Mouse (Mus musculus): Measurements from ENCODE around the gene Rnps1. TPM values are rescaled to one million over a fixed set of nuclear protein-coding genes. Genes with fewer than 3 reads are reported as not detected.
"Not testable (repeated sequence)": the region's sequence is repeated elsewhere in the genome, so short reads cannot be mapped to it uniquely, and the experiment has no call there.

Rnps1 gene
- polyA plus RNA-seq, 1 experiment: 395 TPM

DNA sequence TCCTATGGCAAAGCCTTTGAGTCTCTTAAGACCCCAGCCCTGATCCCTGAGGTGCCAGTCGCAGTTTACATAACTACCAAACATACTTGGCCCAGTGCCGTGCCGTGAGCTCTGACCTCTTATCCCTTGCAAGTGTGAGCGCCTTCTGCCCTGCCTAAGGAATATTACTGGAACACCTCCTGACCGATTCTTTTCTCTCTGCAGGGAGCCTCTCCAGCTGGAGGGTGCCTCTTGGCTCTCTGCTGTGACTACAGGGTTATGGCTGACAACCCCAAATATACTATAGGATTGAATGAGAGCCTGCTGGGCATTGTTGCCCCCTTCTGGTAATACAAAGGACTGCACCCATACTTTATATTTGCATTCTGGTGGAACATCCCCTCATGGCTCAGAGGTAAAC lies 22.7 kb downstream of the Rnps1 start:
- peak; percentile 53 for DNase-seq (ENCODE audit: low read depth)
- TF ChIP-seq CTCF (IDR thresholded peaks at IDR 0.05; ENCODE audit: borderline replicate concordance, extremely low read depth, insufficient read depth, insufficient read length) (peak; percentile 67), POLR2A (IDR thresholded peaks at IDR 0.05; ENCODE audit: borderline replicate concordance, extremely low read depth, insufficient read depth, insufficient read length, poor library complexity, severe bottlenecking) (no peak)

DNA sequence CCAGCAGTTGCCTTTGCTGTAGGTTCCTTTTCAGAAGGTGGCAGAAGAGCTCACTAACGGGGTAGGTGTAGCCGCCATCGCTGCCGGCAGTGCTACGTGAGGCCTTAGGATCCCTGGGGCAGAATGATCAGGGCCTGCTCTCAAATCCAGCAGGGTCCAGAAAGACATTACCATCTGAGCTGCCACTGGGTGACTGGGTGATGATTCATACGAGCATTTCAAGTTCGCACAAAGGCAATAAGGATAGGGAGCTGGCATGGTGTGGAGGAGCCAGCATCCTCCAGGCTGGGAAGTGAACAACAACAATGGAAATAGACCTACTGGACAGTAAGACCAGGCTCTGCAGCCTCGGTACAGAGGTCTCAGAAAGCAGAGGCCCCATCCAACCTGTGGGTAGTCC lies 26.0 kb downstream of the Rnps1 start:
- TF ChIP-seq CTCF (IDR thresholded peaks at IDR 0.05; ENCODE audit: borderline replicate concordance, extremely low read depth, insufficient read depth, insufficient read length): no peak
- no peak for TF ChIP-seq POLR2A (IDR thresholded peaks at IDR 0.05; ENCODE audit: borderline replicate concordance, extremely low read depth, insufficient read depth, insufficient read length, poor library complexity, severe bottlenecking)

DNA sequence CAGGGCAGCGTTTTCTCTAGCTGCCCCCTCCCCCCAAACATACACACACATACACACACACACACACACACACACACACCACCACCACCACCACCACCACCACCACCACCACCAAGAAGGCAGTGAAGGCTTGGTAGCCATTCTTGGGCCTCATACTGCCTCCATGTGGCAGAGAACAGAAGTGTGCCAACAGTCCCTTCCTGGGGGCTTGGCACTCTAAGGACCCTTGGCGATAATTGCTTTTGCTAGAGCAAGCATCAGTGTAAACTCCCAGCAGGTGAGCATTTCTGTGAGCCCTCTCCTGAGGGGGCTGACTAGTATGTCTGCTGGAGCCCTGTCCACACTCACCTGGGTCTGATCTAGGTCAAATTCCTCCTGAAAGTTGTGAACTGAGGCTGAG lies 26.8 kb downstream of the Rnps1 start:
- no peak for DNase-seq (ENCODE audit: low read depth)
- TF ChIP-seq CTCF (IDR thresholded peaks at IDR 0.05; ENCODE audit: borderline replicate concordance, extremely low read depth, insufficient read depth, insufficient read length): peak; percentile 50; the same call in 1 of the 2 replicates
- TF ChIP-seq POLR2A (IDR thresholded peaks at IDR 0.05; ENCODE audit: borderline replicate concordance, extremely low read depth, insufficient read depth, insufficient read length, poor library complexity, severe bottlenecking): no peak

More for the DNA sequence above, 26.0 kb downstream of the Rnps1 start:
- DNase-seq (ENCODE audit: low read depth): no peak

DNA sequence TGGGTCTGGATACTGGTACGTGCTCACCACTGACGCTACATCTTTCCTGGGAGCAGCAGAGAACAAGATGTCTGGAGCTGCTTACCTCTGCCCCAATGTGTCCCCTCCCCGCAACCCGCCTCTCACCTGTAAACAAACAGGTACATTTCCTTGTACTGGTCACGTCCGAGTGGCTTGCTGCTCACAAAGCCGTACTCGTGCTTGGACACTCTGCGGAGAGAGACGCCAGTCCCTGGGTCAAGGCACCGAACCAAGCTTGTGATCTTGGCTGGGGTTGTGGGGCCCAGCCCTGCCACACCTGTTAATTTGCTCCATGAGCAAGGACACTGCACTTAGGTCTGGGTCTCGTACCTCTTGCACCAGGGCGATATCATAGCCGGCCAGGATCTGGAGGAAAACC lies 27.7 kb downstream of the Rnps1 start:
- no peak for DNase-seq (ENCODE audit: low read depth)
- TF ChIP-seq CTCF (IDR thresholded peaks at IDR 0.05; ENCODE audit: borderline replicate concordance, extremely low read depth, insufficient read depth, insufficient read length) (no peak), POLR2A (IDR thresholded peaks at IDR 0.05; ENCODE audit: borderline replicate concordance, extremely low read depth, insufficient read depth, insufficient read length, poor library complexity, severe bottlenecking) (no peak)

DNA sequence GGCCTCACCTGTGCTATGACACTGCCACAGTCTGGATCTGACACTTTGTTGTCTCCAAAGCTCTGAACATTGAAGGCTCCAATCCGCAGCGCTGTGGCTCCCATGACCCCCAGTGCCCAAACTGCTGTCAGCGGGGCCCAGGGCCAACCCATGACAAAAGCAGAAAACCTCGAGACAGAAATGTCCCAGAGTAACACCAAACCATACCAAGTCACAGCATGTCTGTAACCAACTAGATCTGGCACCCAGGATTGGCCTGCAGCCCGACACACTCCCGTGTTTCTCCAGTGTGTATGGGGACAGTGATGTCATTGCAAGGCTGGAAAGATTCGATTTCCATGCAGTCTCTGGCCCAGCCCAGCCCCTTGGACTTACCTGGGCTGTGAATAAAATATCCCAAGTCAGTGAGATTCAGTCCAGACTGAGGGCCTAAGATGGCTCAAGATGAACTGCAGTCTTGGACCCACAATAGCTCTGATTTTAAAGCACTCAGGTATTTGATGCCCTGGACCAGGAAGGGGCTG lies 28.3 kb downstream of the Rnps1 start, which contains the start of gene Dnase1l2:
Dnase1l2 (minus strand) TSS at position 474 of the 524 bp plus-strand sequence.
- no peak for DNase-seq (ENCODE audit: low read depth)

DNA sequence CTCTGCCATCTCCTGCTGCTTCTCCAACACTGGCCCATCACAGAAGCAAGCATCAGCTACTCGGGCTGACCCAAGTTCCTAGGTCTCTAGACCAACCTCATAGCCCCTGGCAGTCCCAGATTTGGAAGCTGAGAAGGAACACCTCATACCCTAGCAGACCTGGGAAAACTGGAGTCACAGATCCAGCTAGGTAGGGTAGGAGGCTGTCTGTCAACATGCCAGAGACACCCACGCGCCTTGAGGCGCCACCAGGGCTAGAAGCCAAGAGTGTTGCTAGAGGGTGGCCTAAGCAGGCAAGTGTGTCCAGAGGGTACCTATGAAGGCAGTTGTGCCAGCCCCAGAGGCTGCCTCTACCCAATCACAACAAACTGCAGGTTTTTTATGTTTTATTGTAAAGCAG lies 29.0 kb downstream of the Rnps1 start:
- DNase-seq (ENCODE audit: low read depth): no peak
- TF ChIP-seq CTCF (IDR thresholded peaks at IDR 0.05; ENCODE audit: borderline replicate concordance, extremely low read depth, insufficient read depth, insufficient read length) (no peak), POLR2A (IDR thresholded peaks at IDR 0.05; ENCODE audit: borderline replicate concordance, extremely low read depth, insufficient read depth, insufficient read length, poor library complexity, severe bottlenecking) (no peak)

More for the DNA sequence above, 28.3 kb downstream of the Rnps1 start, which contains the start of gene Dnase1l2:
- TF ChIP-seq POLR2A (IDR thresholded peaks at IDR 0.05; ENCODE audit: borderline replicate concordance, extremely low read depth, insufficient read depth, insufficient read length, poor library complexity, severe bottlenecking) (no peak), CTCF (IDR thresholded peaks at IDR 0.05; ENCODE audit: borderline replicate concordance, extremely low read depth, insufficient read depth, insufficient read length) (no peak)

DNA sequence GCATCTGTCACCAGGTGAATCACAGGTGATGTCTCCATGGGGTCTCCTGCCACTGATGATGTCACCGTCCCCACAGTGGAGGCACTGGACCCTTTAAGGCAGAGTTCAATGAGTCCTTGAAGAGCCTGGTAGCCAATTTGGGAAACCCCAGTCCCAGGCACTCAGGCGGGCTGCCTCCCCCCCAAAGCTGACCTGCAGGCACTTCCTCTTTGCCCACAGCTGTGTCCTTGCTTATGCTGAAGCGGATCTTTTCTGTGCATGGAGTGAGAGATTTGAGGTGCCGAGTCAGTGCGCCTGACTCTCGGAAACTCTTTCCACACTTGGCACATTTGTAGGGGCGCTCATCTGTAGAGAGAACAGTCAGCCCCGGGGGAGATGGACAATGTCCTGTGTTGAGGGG lies 32.2 kb downstream of the Rnps1 start:
- TF ChIP-seq CTCF (IDR thresholded peaks at IDR 0.05; ENCODE audit: borderline replicate concordance, extremely low read depth, insufficient read depth, insufficient read length) (no peak), POLR2A (IDR thresholded peaks at IDR 0.05; ENCODE audit: borderline replicate concordance, extremely low read depth, insufficient read depth, insufficient read length, poor library complexity, severe bottlenecking) (no peak)
- no peak for DNase-seq (ENCODE audit: low read depth)

DNA sequence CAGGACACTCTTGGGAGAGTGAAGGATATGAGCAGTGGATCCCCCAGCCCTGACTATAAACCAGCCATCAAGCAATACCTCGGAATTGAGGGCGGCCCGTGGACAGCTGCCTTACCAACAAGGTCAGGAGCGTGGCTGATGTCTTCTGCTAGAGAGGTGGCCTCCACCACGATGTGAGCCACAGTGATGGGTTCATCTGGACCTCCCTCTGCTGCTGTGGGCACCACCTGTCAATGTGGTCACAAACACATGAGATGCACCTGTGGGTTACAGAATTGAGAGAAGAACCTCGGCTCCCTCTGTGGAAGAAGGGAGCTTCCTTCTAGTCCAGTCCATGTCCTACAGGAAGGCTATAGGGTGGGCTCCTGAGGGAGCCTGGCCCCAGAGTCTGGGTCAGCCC lies 35.1 kb downstream of the Rnps1 start:
- TF ChIP-seq POLR2A (IDR thresholded peaks at IDR 0.05; ENCODE audit: borderline replicate concordance, extremely low read depth, insufficient read depth, insufficient read length, poor library complexity, severe bottlenecking): no peak
- DNase-seq (ENCODE audit: low read depth): no peak

DNA sequence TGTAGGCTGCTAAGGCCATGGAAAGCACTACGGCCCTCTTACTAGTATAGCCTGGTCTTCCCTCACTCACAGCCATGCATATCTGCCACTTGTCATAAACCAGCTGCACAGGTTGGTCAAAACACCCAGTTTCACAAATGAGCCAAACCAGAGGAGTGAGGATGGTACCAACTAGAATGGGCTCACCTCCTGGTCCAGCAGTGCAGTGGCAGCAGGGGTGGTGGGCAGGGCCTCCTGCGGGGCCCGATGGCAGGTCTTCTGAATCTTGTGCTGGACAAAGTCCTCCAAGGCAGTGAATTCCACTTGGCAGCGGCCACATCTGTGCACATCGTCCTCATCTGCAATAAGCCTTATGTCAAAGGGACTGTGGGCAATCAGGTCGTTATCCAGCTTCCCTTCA lies 36.9 kb downstream of the Rnps1 start:
- no peak for TF ChIP-seq POLR2A (IDR thresholded peaks at IDR 0.05; ENCODE audit: borderline replicate concordance, extremely low read depth, insufficient read depth, insufficient read length, poor library complexity, severe bottlenecking)
- TF ChIP-seq CTCF (IDR thresholded peaks at IDR 0.05; ENCODE audit: borderline replicate concordance, extremely low read depth, insufficient read depth, insufficient read length): no peak
- DNase-seq (ENCODE audit: low read depth): no peak

DNA sequence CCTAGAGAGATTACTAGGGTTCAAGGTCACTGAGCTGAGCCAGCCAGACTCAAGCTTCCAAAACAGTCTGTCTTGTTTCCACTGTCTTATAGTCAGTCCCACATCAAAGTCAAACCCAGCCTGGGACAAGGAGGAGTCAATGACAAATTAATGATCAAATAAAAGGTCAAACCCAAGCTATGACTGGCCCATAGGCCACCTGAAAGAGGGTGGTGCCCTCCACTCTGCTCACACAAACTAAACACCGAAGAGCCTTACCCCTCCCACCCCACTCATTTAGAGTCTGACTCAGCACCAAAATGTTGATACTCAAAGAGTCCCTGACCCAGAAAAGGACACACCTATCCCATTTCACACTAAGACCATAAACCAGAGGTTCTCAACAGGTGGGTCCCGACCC lies 39.0 kb downstream of the Rnps1 start:
- no peak for TF ChIP-seq CTCF (IDR thresholded peaks at IDR 0.05; ENCODE audit: borderline replicate concordance, extremely low read depth, insufficient read depth, insufficient read length)
- no peak for TF ChIP-seq POLR2A (IDR thresholded peaks at IDR 0.05; ENCODE audit: borderline replicate concordance, extremely low read depth, insufficient read depth, insufficient read length, poor library complexity, severe bottlenecking)
- DNase-seq (ENCODE audit: low read depth): no peak

DNA sequence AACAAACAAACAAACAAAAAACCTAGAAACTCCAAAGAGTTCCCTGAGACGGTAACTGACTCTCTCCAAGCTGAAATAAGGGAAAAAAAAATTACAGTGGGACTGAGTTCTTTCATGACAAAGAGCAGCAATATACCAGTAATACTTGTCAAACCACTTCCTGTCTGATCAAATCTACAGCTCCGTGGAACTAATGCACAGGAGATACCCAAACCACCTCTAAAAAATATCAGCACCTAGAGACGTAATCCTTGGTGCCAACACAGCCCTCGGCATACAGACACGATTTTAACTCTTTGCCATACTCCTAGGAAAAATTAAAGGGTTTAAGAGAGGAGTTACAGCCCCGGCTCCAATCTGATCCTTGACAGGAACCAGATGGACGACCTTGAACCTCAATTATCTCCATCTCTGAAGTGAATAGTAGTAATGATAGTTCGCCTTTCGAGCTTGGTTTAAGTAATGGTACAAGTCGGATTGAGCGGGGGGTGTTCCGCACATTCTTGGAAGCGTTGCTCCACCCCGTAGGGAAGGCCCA lies 39.9 kb downstream of the Rnps1 start:
- DNase-seq (ENCODE audit: low read depth): no peak
- TF ChIP-seq POLR2A (IDR thresholded peaks at IDR 0.05; ENCODE audit: borderline replicate concordance, extremely low read depth, insufficient read depth, insufficient read length, poor library complexity, severe bottlenecking): no peak
- TF ChIP-seq CTCF (IDR thresholded peaks at IDR 0.05; ENCODE audit: borderline replicate concordance, extremely low read depth, insufficient read depth, insufficient read length): no peak

DNA sequence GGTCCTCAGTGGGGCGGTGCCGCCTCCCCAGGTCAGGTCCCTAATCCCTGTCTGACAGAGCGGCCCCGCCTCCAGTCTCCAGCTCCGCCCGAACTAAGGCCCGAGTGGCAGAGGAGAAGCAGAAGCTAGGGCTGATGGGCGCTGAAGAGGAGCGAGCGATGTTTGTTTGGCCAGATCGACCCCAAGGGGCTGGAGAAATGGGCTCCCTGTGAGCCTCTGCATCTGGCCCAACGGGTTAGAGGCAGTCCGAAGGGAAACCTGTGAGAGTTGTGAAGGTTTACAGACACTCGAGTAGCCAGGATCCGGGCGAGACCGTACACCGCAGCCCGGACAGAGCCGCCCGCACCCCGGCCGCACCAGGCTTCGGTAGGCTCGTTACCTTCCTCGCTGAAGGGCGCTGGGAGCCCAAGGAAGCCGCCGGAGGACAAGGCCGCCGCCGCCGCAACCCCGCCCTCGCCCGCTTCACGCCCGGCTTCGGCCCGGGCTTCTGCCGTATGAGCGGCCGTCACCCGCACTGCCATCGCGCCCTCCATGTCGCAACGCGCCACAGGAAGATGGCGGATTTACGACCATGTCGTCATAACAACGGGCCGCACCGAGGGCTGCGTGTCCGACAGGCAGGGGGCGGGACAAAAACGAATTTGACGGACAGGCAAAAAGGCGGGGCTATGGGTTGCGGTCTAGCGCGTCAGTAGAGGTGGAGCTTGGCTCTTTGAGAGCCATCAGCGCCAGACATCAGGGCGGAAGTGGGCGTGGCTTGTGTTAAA lies 40.6 kb downstream of the Rnps1 start:
- DNase-seq (ENCODE audit: low read depth): peak; percentile 100
- TF ChIP-seq CTCF (IDR thresholded peaks at IDR 0.05; ENCODE audit: borderline replicate concordance, extremely low read depth, insufficient read depth, insufficient read length) (no peak), POLR2A (IDR thresholded peaks at IDR 0.05; ENCODE audit: borderline replicate concordance, extremely low read depth, insufficient read depth, insufficient read length, poor library complexity, severe bottlenecking) (peak; percentile 97)

DNA sequence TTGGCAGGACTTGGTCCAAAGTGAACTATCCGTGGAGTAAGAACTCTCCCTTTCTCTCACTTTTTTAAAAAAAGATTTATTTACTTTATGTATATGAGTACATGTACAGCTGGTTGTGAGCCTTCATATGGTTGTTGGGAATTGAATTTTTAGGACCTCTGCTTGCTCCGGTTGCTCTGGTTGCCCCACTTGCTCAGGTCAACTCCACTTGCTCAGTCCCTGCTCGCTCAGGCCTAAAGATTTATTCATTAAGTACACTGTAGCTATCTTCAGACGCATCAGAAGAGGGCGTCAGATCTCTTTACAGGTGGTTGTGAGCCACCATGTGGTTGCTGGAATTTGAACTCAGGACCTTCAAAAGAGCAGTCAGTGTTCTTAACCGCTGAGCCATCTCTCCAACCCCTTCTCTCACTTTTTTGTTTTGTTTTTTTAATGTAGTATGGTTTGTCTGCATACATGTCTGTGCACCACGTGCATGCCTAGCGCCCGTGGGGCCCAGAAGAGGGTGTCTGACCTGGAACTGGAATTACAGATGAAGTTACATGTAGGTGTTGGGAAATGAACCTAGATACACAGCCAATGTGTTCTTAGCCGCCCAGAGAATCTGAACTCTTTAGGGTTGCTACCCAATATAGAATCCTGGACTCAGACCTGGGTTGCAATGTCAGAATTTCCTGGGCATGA lies 41.3 kb downstream of the Rnps1 start:
- not testable (repeated sequence) for DNase-seq (ENCODE audit: low read depth)

All from brain, embryonic 14.5 days (tissue).